Mouse (Mus musculus) myocyte (in vitro differentiated cells): ENCODE measurements around the gene Spin1. TPM values are rescaled to one million over a fixed set of nuclear protein-coding genes. Genes with fewer than 3 reads are reported as not detected.

Experiments used
- H3K27me3 ChIP-seq: one replicate; pipeline ENCODE4 v1.6.1; 2011; ENCODE audit not compliant: control insufficient read depth, insufficient read depth, insufficient read length
- H3K36me3 ChIP-seq: one replicate; pipeline ENCODE4 v1.6.1; 2011; ENCODE audit not compliant: control insufficient read depth, insufficient read depth
- H3K4me2 ChIP-seq: one replicate; pipeline ENCODE4 v1.6.1; 2011; ENCODE audit warnings: low read depth, control low read depth
- H3K4me3 ChIP-seq: one replicate; pipeline ENCODE4 v1.5.1; 2011; ENCODE audit warnings: mild to moderate bottlenecking, control low read depth, moderate library complexity
- H3K79me2 ChIP-seq: one replicate; pipeline ENCODE4 v1.6.1; 2011; ENCODE audit not compliant: control insufficient read depth, insufficient read depth
- H3ac ChIP-seq: one replicate; pipeline ENCODE4 v1.6.1; 2011; ENCODE audit not compliant: control insufficient read depth, insufficient read length
- CEBPB ChIP-seq: IDR thresholded peaks from 2 replicates; pipeline ENCODE4 v1.6.1; 2011; ENCODE audit warnings: mild to moderate bottlenecking, moderate library complexity; ENCODE audit not compliant: poor library complexity, insufficient read depth, severe bottlenecking
- E2F4 ChIP-seq: IDR thresholded peaks from one replicate; pipeline ENCODE4 v1.6.1; 2011; ENCODE audit warnings: mild to moderate bottlenecking, control low read depth, moderate library complexity; ENCODE audit not compliant: insufficient read depth
- MAX ChIP-seq: IDR thresholded peaks from one replicate; pipeline ENCODE4 v1.6.1; 2011; ENCODE audit warnings: low read depth, mild to moderate bottlenecking, control low read depth
- MYOD1 ChIP-seq, 3 experiments: IDR thresholded peaks; one replicate each; pipeline ENCODE4 v1.6.1; 2011; ENCODE audit warnings: control low read depth in 2 of 3, low read depth in 2 of 3, mild to moderate bottlenecking in 2 of 3, moderate library complexity in 1 of 3; ENCODE audit not compliant: insufficient read length in 2 of 3, control insufficient read depth in 1 of 3
- MYOG ChIP-seq, 3 experiments: IDR thresholded peaks; one replicate each; pipeline ENCODE4 v1.6.1; 2011; ENCODE audit warnings: control low read depth in 2 of 3, low read depth in 2 of 3, mild to moderate bottlenecking in 2 of 3; ENCODE audit not compliant: insufficient read length in 2 of 3, control insufficient read depth in 1 of 3, insufficient read depth in 1 of 3
- POLR2A ChIP-seq: IDR thresholded peaks from one replicate; pipeline ENCODE4 v1.6.1; 2011; ENCODE audit warnings: low read depth, mild to moderate bottlenecking, control low read depth, moderate library complexity; ENCODE audit not compliant: insufficient read length
- POLR2AphosphoS2 ChIP-seq: IDR thresholded peaks from one replicate; pipeline ENCODE4 v1.6.1; 2011; ENCODE audit warnings: low read depth, control low read depth; ENCODE audit not compliant: insufficient read length
- REST ChIP-seq: IDR thresholded peaks from one replicate; pipeline ENCODE4 v1.6.1; 2011; ENCODE audit warnings: mild to moderate bottlenecking, control low read depth, moderate library complexity; ENCODE audit not compliant: insufficient read depth, insufficient read length
- SRF ChIP-seq: IDR thresholded peaks from one replicate; pipeline ENCODE4 v1.6.1; 2011; ENCODE audit warnings: low read depth; ENCODE audit not compliant: control insufficient read depth, insufficient read length
- TCF12 ChIP-seq: IDR thresholded peaks from one replicate; pipeline ENCODE4 v1.6.1; 2011; ENCODE audit warnings: mild to moderate bottlenecking, control low read depth; ENCODE audit not compliant: poor library complexity, insufficient read depth, severe bottlenecking
- TCF3 ChIP-seq: IDR thresholded peaks from one replicate; pipeline ENCODE4 v1.6.1; 2011; ENCODE audit warnings: low read depth, control low read depth; ENCODE audit not compliant: insufficient read length
- USF1 ChIP-seq: IDR thresholded peaks from one replicate; pipeline ENCODE4 v1.6.1; 2011; ENCODE audit warnings: low read depth, mild to moderate bottlenecking, control low read depth, moderate library complexity
- polyA plus RNA-seq: library from polyadenylated mRNA; unstranded; fragments of >200 nt; fragmentation: generic; extraction: Trizol; gene quantifications from one replicate; pipeline ENCODE4 v1.2.1, GENCODE M21; 2012; ENCODE audit warnings: missing spikeins

Gene Spin1
- polyA plus RNA-seq, 1 experiment: 18.3 TPM

DNA sequence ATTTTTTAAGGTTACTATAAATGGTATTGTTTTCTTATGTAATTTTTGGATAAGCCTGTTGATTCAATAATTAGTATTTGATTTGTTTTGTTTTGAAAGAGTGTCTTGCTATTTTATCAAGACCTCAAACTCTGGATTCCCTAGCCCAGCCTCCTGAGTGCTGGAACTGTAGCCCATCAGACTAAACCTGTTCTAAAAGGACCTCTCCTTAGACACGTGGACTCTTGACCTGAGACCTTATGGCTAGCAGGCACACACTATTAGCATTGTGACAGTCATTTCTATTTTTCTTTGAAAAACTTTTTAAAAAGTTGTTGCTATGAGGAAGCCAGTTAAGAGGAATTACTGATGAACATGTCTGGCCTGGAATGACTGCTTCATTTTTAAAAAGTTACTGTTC, 46.4 kb downstream of the Spin1 start:
- Histone ChIP-seq H3K36me3 (peaks cover 45% of the 10 kb centered on the region), H3K4me3 (no peak overlapping the region), H3K4me2 (no peak overlapping the region), H3ac (no peak overlapping the region), H3K79me2 (peaks cover 21% of the 10 kb centered on the region), H3K27me3 (no peaks in the 10 kb centered on the region)
- TF ChIP-seq MYOD1 (IDR thresholded peaks at IDR 0.05; ENCODE audit: control insufficient read depth in 1 of 3, insufficient read length in 2 of 3, low read depth in 2 of 3): no peak
- no peak for TF ChIP-seq MAX
- TF ChIP-seq TCF12: no peak
- no peak for TF ChIP-seq E2F4
- TF ChIP-seq POLR2AphosphoS2: no peak
- TF ChIP-seq POLR2A: no peak
- TF ChIP-seq TCF3: no peak
- no peak for TF ChIP-seq MYOG (IDR thresholded peaks at IDR 0.05; ENCODE audit: control insufficient read depth in 1 of 3, insufficient read depth in 1 of 3, insufficient read length in 2 of 3, low read depth in 2 of 3)
- no peak for TF ChIP-seq REST
- TF ChIP-seq SRF: no peak
- TF ChIP-seq CEBPB: no peak
- no peak for TF ChIP-seq USF1

GRCm38 (mm10) chr13:51152966-51153669, 52.4 kb downstream of the Spin1 start:
- no peak for TF ChIP-seq E2F4
- no peak for TF ChIP-seq TCF3
- TF ChIP-seq TCF12: no peak
- TF ChIP-seq SRF: no peak
- TF ChIP-seq USF1: no peak
- no peak for TF ChIP-seq CEBPB
- TF ChIP-seq POLR2A: no peak
- no peak for TF ChIP-seq MYOG (IDR thresholded peaks at IDR 0.05; ENCODE audit: control insufficient read depth in 1 of 3, insufficient read depth in 1 of 3, insufficient read length in 2 of 3, low read depth in 2 of 3)
- no peak for TF ChIP-seq MYOD1 (IDR thresholded peaks at IDR 0.05; ENCODE audit: control insufficient read depth in 1 of 3, insufficient read length in 2 of 3, low read depth in 2 of 3)
- TF ChIP-seq REST: no peak
- no peak for TF ChIP-seq POLR2AphosphoS2
- TF ChIP-seq MAX: no peak
- no peak overlapping the region for H3K4me2 ChIP-seq
- no peaks in the 10 kb centered on the region for H3K27me3 ChIP-seq
- no peak overlapping the region for H3ac ChIP-seq
- H3K79me2 ChIP-seq: no peaks in the 10 kb centered on the region
- H3K36me3 ChIP-seq: peaks cover 19% of the 10 kb centered on the region
- H3K4me3 ChIP-seq: no peak overlapping the region

GRCm38 (mm10) chr13:51153670-51154030, 53.0 kb downstream of the Spin1 start:
- H3K36me3 ChIP-seq: peaks cover 17% of the 10 kb centered on the region
- H3K4me3 ChIP-seq: no peak overlapping the region
- no peaks in the 10 kb centered on the region for H3K79me2 ChIP-seq
- TF ChIP-seq REST: no peak
- no peak for TF ChIP-seq MYOD1 (IDR thresholded peaks at IDR 0.05; ENCODE audit: control insufficient read depth in 1 of 3, insufficient read length in 2 of 3, low read depth in 2 of 3)
- TF ChIP-seq MAX: no peak
- no peak for TF ChIP-seq POLR2A
- no peak for TF ChIP-seq USF1
- H3ac ChIP-seq: no peak overlapping the region
- H3K27me3 ChIP-seq: no peaks in the 10 kb centered on the region
- H3K4me2 ChIP-seq: no peak overlapping the region

GRCm38 (mm10) chr13:51155178-51156013, 54.7 kb downstream of the Spin1 start:
- H3K4me2 ChIP-seq: no peak overlapping the region
- no peaks in the 10 kb centered on the region for H3K79me2 ChIP-seq
- no peak for TF ChIP-seq POLR2AphosphoS2
- no peak for TF ChIP-seq E2F4
- no peak for TF ChIP-seq REST
- TF ChIP-seq MYOD1 (IDR thresholded peaks at IDR 0.05; ENCODE audit: control insufficient read depth in 1 of 3, insufficient read length in 2 of 3, low read depth in 2 of 3): no peak
- TF ChIP-seq CEBPB: no peak
- no peak for TF ChIP-seq USF1
- no peak for TF ChIP-seq SRF
- no peak for TF ChIP-seq MAX
- no peak for TF ChIP-seq POLR2A
- no peak for TF ChIP-seq MYOG (IDR thresholded peaks at IDR 0.05; ENCODE audit: control insufficient read depth in 1 of 3, insufficient read depth in 1 of 3, insufficient read length in 2 of 3, low read depth in 2 of 3)
- no peak for TF ChIP-seq TCF3
- no peak for TF ChIP-seq TCF12
- H3K27me3 ChIP-seq: no peaks in the 10 kb centered on the region
- no peak overlapping the region for H3ac ChIP-seq
- no peak overlapping the region for H3K4me3 ChIP-seq
- peaks cover 5% of the 10 kb centered on the region for H3K36me3 ChIP-seq
